Mouse (Mus musculus): ENCODE data around the gene Rab5b.
"Not testable (repeated sequence)": the region's sequence is repeated elsewhere in the genome, so short reads cannot be mapped to it uniquely, and the experiment has no call there.

The Rab5b gene

DNA sequence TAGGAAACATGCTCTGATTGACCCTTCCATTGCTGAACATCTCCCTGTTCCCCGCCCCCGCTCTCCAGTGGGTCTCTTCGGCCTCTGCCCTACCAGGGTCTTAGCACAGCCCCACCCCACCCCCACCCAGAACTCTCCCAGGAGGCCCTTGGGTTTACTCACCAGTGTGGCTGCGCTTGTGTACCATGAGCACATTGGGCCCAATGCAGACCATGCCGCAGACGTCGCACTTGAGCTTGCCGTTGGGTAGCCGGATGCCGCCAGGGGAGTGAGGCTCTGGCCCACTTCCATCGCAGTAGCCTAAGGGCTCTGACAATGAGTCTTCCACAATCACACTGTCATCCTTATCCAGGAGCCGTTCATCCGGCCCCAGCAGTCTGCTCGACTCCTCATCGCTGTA lies 55.2 kb downstream of the Rab5b start:
- no peak for DNase-seq

DNA sequence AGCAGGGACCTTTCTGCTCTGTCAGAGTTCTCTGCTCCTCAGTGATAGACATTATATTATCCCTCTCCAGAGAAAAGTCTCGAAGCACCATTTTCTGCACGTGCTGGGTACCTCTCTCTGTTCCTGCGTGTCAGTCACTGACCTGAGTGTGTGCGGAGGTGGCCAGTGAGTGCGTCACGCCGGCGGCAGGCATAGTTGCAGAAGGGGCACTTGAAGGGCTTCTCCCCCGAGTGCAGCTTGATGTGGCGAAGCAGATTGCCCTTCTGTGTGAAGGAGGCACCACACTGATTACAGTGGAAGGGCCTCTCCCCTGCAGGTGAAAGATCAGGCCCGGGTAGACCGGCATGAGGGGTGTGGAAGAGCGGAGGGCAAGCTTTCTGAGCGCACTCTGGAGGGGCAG lies 56.1 kb downstream of the Rab5b start:
- no peak for DNase-seq

DNA sequence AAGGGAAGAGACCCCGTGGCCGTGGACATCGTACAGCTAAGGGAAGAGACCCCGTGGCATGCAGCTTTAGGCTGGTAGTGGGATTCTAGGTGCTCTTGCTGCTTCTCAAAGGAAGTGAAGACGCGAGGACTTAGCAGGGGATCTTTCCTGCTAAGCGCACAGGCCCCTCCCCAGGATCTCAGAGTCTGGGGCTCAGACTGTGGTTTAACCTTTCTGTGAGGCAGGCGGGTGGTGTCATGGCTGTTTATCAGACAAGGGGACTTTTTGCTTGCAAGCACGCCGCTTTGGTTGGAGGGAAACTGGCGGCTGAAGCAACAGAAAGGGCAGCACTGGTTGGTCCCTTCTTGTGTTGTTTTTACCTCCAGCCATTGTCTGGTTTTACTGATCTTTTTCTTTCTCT lies 59.1 kb downstream of the Rab5b start:
- no peak for DNase-seq

DNA sequence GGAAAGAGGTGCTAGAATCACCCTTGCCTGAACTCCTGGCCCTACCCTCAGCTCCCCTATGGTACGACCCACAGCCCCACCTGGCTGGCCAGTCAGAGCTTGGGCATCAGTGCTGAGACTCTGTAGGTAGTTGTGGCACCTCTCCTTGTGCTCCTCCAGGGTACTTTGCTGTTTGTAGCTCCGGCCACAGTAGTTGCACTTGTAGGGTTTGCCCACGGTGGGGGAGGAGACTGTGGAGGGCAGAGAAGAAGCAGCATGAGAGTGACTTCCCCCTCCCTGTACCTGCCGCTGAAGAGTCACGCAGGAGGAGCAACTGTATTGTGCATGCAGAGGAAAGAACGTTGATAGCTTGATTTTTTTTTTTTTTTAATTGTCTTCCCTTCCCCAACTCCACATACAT lies 59.5 kb downstream of the Rab5b start:
- DNase-seq = no peak

- no peak for DNase-seq
These were observed 60.4 kb downstream of the Rab5b start for GRCm38 (mm10) chr10:128635697-128636096.

- DNase-seq = no peak
These were observed 64.5 kb downstream of the Rab5b start for GRCm38 (mm10) chr10:128631571-128631970.

DNA sequence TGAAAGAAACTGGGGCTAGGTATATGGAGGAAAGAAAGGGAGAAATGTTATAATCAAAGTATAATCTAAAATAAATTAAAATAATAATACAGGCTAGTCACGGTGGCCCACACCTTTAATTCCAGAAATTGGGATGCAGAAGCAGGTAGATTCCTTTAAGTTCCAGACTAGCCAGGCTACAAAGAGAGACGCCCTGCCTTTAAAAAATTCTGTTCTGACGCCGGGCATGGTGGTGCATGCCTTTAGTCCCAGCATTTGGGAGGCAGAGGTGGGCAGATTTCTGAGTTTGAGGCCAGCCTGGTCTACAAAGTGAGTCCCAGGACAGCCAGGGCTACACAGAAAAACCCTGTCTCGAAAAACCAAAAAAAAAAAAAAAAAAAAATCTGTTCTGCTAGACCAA lies 65.8 kb downstream of the Rab5b start:
- DNase-seq = not testable (repeated sequence)

DNA sequence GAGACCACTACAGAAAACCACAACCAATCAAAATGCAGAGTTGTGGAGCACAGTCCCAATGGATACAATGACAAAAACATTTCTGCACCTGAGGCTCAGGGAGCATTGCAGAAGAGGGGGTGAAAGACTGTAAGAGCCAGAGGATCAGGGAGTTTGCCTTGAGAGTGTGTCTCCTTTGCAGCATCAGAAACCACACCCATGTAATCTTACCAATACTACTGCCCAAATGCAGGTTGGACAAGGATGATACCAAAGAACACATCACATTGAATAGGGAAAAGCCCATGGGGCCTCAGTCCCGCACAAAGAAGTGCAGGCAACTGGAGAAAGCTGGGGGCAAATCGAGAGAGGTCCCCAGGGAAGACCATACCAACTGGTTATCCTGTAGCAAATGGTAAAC lies 66.3 kb downstream of the Rab5b start:
- no peak for DNase-seq

GRCm38 (mm10) chr10:128627398-128628317 lies 68.4 kb downstream of the Rab5b start:
- no peak for DNase-seq

Measured in lung, postnatal 14 days (tissue).